Mouse (Mus musculus) G1E-ER4 (cell line): ENCODE results near the gene Olfr735. TPM values are rescaled to one million over a fixed set of nuclear protein-coding genes. Genes with fewer than 3 reads are reported as not detected.

ENCODE experiments used
- GATA1 ChIP-seq: IDR thresholded peaks from one replicate; pipeline ENCODE4 v1.8.0; 2012; ENCODE audit warnings: low read length, inconsistent platforms
- polyA plus RNA-seq: library from polyadenylated mRNA; stranded (reverse); fragments of >175 nt; gene quantifications from 2 replicates; pipeline ENCODE4 v1.2.3, GENCODE M21; 2012

The Olfr735 gene
- not detected in 2 replicates for polyA plus RNA-seq

DNA sequence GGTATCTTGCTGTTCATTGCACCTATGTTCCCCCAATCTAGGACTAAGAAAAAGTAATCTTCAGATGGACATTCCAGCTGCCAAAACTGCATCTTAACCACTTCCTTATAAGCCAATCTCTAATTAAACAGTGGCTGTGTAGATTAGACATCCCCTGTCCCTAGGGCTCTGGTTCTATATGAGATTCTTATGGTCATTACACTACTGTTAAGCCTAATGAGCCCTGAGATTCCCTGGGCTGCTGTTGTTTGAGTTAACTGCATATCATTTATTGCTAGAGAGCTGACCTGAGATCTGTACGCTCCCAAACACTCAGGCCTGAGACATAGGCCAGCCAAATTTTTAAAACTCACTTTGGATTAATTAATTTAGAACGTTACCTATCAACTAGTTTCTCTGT, at the start of gene Olfr735:
Gene Olfr735, minus strand, starts transcription at position 77 of the 400 bp plus-strand sequence.
- TF ChIP-seq GATA1 = no peak

DNA sequence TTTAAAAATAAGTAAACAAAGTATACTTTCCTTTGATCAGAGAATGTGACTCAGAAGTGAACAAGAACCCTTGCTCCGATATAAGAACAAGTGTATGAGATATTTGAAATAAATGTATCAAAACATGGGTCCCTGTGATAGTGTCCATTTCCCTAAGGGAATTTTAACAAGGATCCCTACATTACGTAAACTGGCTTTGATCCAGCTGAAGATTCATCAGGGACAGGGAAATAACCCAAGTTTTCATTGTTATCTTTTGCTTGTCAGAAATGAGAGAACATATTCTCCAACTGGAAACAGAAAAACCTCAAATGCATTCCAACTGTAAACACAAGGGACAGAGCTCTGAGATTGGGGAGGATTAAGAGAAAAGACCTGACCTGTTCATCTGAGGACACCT, 32.2 kb upstream of the Olfr735 start, which contains the start of gene Olfr736:
Gene Olfr736, plus strand, starts transcription at position 301 of the 400 bp plus-strand sequence.
- no peak for TF ChIP-seq GATA1

DNA sequence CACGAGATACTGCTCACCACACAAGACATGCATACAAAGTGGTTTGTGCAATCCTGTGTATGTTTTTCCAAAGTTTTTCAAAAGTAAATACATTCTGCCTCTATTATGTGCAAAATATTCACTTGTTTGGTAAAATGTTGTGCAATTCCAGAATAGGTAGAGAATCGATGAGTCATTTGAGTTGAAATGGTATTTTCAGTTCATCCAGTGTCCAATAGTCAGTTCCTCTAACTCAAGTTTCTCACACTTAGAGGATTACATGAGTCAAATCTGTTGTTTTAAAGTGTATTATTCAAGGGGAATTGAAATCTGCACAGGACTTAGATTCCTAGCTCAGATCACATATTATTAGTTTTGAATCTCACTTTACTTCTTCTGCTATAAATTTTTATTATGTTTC, 14.9 kb upstream of the Olfr735 start:
- TF ChIP-seq GATA1 = no peak

DNA sequence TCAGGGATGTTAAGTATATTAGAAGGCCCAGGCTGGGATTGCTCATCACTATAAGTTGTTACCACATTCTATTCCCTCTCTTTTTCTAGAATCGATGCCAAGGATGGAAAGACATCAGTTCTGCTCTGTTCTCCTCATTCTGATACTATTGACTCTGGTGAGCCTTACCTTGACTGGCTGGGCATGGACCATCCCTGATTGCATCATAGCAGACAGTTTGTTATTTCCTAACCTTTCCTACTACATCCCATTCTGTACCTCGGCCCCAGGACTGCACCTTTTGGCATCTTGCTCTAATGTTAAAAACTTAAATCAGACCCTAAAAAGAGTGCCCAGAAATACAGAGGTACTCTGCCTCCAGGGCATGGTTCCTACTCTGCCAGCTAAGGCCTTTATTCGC, 11.8 kb upstream of the Olfr735 start:
- TF ChIP-seq GATA1 = no peak

DNA sequence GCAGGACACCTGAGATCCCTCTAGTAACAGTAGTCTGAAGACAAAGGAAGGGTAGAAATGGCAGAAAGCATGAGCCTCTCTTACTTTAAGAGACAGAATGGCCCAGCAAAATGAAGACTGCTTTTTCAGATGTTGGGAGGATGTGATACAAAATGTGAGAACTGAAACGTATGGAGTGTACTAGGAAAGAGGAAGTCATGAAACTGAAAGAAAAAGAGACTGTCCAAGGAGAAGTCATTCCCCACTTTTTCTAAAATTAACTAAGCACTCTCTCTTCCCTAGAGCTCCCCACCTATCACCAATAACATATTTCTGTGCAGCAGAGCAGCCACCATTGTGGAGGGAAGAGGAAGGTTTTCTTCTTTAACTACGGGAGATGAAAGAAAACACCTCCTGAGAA, 8.9 kb upstream of the Olfr735 start, which contains the start of gene Tlr11:
Gene Tlr11, plus strand, starts transcription at position 322 of the 400 bp plus-strand sequence.
- TF ChIP-seq GATA1 = no peak

DNA sequence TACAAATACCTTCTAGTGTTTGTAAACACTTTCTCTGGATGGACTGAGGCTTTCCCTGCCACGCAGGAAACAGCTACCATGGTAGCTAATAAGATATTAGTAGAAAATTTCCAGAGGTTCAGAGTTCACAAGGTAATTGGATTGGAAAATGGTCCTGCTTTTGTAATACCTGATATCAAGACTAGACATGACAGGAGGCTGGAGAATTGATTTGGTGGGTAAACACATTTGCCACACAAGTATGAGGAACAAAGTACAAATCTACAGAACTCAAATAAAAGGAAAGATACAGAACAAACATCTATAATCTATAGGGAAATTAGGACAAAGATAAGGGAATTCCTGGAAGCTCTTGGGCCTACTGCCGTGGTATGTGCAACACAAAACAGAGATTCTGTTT, 8.1 kb upstream of the Olfr735 start:
- TF ChIP-seq GATA1 = no peak

DNA sequence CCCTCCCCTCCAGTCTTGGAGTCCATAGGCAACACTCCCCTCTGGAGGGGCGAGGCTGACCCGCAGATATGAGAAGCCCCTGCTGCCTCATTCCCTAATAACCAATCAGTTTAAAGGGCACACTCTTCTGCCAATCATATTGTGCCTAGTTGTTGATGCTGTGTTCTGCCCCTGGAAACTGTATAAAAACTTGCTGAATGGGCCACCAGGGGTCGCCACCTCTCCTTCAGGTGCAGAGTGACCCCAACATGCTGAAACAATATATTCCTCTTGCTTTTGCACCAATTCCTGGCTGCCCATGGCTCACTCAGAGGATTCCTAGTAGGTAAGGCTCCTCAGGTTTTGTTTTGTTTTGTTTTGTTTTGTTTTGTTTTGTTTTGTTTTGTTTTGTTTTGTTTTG, 3.8 kb upstream of the Olfr735 start:
- TF ChIP-seq GATA1 = no peak

DNA sequence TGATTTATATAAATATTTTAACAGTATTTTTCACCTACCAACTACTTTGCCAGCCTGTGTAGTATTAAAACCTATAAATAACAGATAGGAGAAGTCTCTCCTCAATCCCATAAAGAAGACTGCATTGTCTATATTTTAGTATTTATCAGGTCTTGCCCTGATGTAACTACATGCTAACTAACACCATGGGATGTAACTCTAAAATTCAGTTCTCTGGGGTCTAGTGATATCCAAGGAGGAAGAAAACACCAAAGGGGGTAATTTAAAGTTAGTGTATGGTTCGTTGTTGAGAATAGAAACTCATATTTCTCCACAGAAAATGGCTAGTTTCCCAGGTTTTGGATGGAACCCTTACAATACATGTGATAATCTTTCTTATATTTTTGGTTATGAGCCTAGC, 22.0 kb downstream of the Olfr735 start, which contains the start of gene Olfr734:
Gene Olfr734, minus strand, starts transcription at position 101 of the 400 bp plus-strand sequence.
- TF ChIP-seq GATA1 = no peak

DNA sequence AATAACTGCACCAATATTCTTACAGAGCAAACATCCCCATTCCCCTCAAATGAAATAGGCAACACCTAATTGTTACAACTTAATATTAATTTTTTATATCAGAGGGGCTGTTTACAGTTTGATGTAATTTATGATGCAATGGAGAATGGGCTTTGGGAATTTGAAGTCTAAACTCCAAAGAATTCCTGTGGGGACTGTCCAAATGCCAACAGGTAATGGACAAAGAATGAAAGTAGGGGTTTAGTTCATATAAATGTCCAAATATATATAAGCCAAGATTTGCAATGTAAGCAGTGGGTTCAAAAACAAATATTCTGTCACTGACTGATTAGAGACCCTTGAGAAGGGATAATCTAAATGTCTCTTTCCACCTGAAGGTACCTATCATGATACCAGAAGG, 47.2 kb downstream of the Olfr735 start, which contains the start of gene Olfr733:
Gene Olfr733, minus strand, starts transcription at position 101 of the 400 bp plus-strand sequence.
- TF ChIP-seq GATA1 = no peak

Other genes starting within 250 kb of the Olfr735 start
- not detected in 2 replicates for gene Olfr727, start 225.7 kb downstream of the Olfr735 start, polyA plus RNA-seq
- gene Olfr728, start 206.2 kb downstream of the Olfr735 start, polyA plus RNA-seq = not detected in 2 replicates
- not detected in 2 replicates for gene Olfr729, start 196.0 kb downstream of the Olfr735 start, polyA plus RNA-seq
- not detected in 2 replicates for gene Olfr730, start 160.7 kb downstream of the Olfr735 start, polyA plus RNA-seq
- gene Olfr731, start 107.0 kb downstream of the Olfr735 start, polyA plus RNA-seq = not detected in 2 replicates
- gene Olfr732, start 64.7 kb downstream of the Olfr735 start, polyA plus RNA-seq = not detected in 2 replicates
- not detected in 2 replicates for gene Olfr733, start 47.4 kb downstream of the Olfr735 start, polyA plus RNA-seq
- not detected in 2 replicates for gene Olfr734, start 22.1 kb downstream of the Olfr735 start, polyA plus RNA-seq
- not detected in 2 replicates for gene Tlr11, start 9.0 kb upstream of the Olfr735 start, polyA plus RNA-seq
- not detected in 2 replicates for gene Olfr736, start 32.3 kb upstream of the Olfr735 start, polyA plus RNA-seq
- not detected in 2 replicates for gene Olfr738, start 58.7 kb upstream of the Olfr735 start, polyA plus RNA-seq
- gene Olfr739, start 69.8 kb upstream of the Olfr735 start, polyA plus RNA-seq = not detected in 2 replicates
- not detected in 2 replicates for gene Olfr740, start 96.7 kb upstream of the Olfr735 start, polyA plus RNA-seq
- gene Olfr741, start 123.9 kb upstream of the Olfr735 start, polyA plus RNA-seq = not detected in 2 replicates
- not detected in 2 replicates for gene Olfr742, start 154.7 kb upstream of the Olfr735 start, polyA plus RNA-seq
- gene Olfr743, start 173.0 kb upstream of the Olfr735 start, polyA plus RNA-seq = not detected in 2 replicates